Mouse (Mus musculus) intestine, postnatal 0 days (tissue): ENCODE results near the gene Amn. TPM values are rescaled to one million over a fixed set of nuclear protein-coding genes. Genes with fewer than 3 reads are reported as not detected.

Source experiments
- ATAC-seq: fragments of 200-750 bp; cut with Nextera tagmentation; 2 replicates; pipeline ENCODE4 v1.8.0; 2017; ENCODE audit warnings: mild to moderate bottlenecking, moderate TSS enrichment, moderate library complexity
- H3K27ac ChIP-seq: fragments of 300-500 bp; sonication (generic); 2 replicates; pipeline ENCODE4 v1.5.1; 2014; ENCODE audit warnings: mild to moderate bottlenecking, low read depth, low read length, moderate library complexity
- H3K27me3 ChIP-seq: fragments of 300-500 bp; sonication (generic); replicated peaks from 2 replicates; pipeline ENCODE4 v1.6.1; 2014; ENCODE audit warnings: low read length, mixed read lengths; ENCODE audit not compliant: control insufficient read depth, insufficient read depth
- H3K36me3 ChIP-seq: fragments of 300-500 bp; sonication (generic); 2 replicates; pipeline ENCODE4 v1.6.1; 2014; ENCODE audit warnings: mild to moderate bottlenecking, moderate library complexity; ENCODE audit not compliant: control insufficient read depth, insufficient read depth
- H3K4me1 ChIP-seq: fragments of 300-500 bp; sonication (generic); replicated peaks from 2 replicates; pipeline ENCODE4 v1.6.1; 2014; ENCODE audit warnings: antibody characterized with exemption, low read length, mixed read lengths; ENCODE audit not compliant: control insufficient read depth, insufficient read depth
- H3K4me2 ChIP-seq: fragments of 300-500 bp; sonication (generic); replicated peaks from 2 replicates; pipeline ENCODE4 v1.6.1; 2014; ENCODE audit warnings: low read depth, mild to moderate bottlenecking, moderate library complexity
- H3K4me3 ChIP-seq: fragments of 300-500 bp; sonication (generic); 2 replicates; pipeline ENCODE4 v1.5.1; 2014; ENCODE audit warnings: low read depth, low read length
- H3K9ac ChIP-seq: fragments of 300-500 bp; sonication (generic); 2 replicates; pipeline ENCODE4 v1.6.1; 2014; ENCODE audit warnings: mild to moderate bottlenecking, low read depth, low read length
- H3K9me3 ChIP-seq: fragments of 300-500 bp; sonication (generic); 2 replicates; pipeline ENCODE4 v1.6.1; 2016; ENCODE audit warnings: mixed run types; ENCODE audit not compliant: control insufficient read depth
- CTCF ChIP-seq: sonication (generic); IDR thresholded peaks from 2 replicates; pipeline ENCODE4 v1.5.1; 2016; ENCODE audit warnings: low read depth, mild to moderate bottlenecking, control low read depth, antibody characterized with exemption, moderate library complexity
- WGBS: fragments of 180-500 bp; shearing (Covaris S2); extraction: QIAGEN DNeasy Blood & Tissue Kit; methylation state at CpG from one replicate; pipeline ENCODE4 v1.1.7; 2014; 5-methylcytosine and 5-hydroxymethylcytosine counted together
- polyA plus RNA-seq: library from polyadenylated mRNA; unstranded; fragments of >200 nt; fragmentation: Nextera tagmentation; extraction: Ambion mirVana; gene quantifications from 2 replicates; pipeline ENCODE4 v1.2.1, GENCODE M21; 2015

The Amn gene
- polyA plus RNA-seq, 1 experiment from 2014 or later, result 528 TPM

DNA sequence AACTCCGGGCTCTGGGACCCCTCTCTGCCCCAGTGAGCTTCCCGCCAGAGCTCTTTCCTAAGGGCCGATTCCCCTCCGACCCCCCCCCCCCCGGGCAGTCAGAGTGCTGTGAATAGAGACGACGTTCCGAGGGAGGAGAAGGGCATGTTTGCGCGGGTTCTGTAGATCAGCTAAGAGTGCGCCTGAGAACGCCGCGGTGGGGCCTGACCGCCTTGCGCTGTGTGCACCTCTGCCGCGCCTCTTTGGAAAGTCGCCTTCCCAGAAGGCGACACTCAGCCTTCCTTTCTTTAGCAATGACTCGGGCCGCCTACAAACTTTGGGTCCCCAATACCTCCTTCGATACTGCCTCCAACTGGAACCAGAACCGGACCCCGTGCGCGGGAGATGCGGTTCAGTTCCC, 511 bp downstream of the Amn start:
- Histone ChIP-seq H3K27ac (peak overlapping the region; percentile 76), H3K4me2 (peak overlapping the region; percentile 73), H3K9me3 (no peaks in the 10 kb centered on the region), H3K36me3 (peaks cover 28% of the 10 kb centered on the region), H3K4me1 (0 out of 2 replicates have a peak, but pooled peaks cover 8% of the 10 kb centered on the region), H3K9ac (peak overlapping the region; percentile 51), H3K27me3 (peaks cover 46% of the 10 kb centered on the region), H3K4me3 (peak overlapping the region; percentile 50)
- WGBS, result 5% methylated on average over 26 of the region's 28 CpGs
- ATAC-seq, result peak; percentile 6; the same call in 1 of the 2 replicates
- TF ChIP-seq CTCF, result no peak

DNA sequence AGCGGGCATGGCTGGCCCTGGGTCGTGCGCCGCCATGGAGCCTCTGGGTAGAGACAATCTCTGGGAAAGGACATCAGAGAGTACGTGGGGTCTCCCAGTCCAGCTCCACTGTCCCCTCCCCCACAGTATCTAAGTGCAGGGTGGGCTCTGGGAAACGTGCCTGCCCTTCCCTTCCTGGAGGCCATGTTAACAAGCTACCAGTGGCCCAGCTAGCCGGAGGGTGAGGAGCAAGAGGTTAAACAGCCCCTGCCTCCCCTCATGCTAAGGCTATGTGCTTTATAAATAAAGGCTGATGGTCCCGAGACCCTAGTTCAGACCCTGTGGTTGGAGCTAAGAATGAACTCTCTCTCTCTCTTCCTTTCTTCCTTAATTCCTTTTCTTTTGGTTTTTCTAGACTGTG, 1.1 kb downstream of the Amn start:
- Histone ChIP-seq H3K4me1 (0 out of 2 replicates have a peak, but pooled peaks cover 8% of the 10 kb centered on the region), H3K4me3 (peak overlapping the region; percentile 50), H3K27me3 (peaks cover 47% of the 10 kb centered on the region), H3K27ac (no peak overlapping the region), H3K9me3 (no peaks in the 10 kb centered on the region), H3K4me2 (peak overlapping the region; percentile 73), H3K36me3 (peaks cover 34% of the 10 kb centered on the region), H3K9ac (peak overlapping the region; percentile 51; the same call in 1 of the 2 replicates)
- no peak for TF ChIP-seq CTCF
- 18% methylated on average over 8 of the region's 8 CpGs for WGBS
- ATAC-seq, result no peak

DNA sequence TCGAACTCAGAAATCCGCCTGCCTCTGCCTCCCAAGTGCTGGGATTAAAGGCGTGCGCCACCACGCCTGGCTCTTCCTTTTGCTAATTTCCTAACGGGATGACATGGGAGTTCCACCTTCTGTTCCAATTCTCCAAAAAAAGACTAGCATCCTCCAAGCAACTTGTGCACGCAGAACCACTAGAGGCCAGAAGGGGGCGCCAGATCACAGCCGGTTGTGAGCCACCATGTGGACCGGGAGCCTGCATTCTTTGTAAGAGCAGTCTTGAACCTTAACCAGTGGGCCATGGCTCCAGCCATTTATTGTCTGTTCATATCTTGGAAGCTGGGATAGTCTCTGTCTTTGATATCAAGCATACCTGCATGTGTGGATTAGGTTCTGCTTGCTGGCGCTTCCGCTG, 1.5 kb downstream of the Amn start:
- H3K9me3 ChIP-seq, result no peaks in the 10 kb centered on the region
- no peak overlapping the region for H3K27ac ChIP-seq
- peaks cover 47% of the 10 kb centered on the region for H3K27me3 ChIP-seq
- WGBS, result 23% methylated on average over 12 of the region's 12 CpGs
- 0 out of 2 replicates have a peak, but pooled peaks cover 8% of the 10 kb centered on the region for H3K4me1 ChIP-seq
- H3K9ac ChIP-seq, result 0 out of 2 replicates have a peak overlapping the region, but pooled peaks have one; percentile 51
- no peak for ATAC-seq
- TF ChIP-seq CTCF, result peak; percentile 96
- peak overlapping the region; percentile 73 for H3K4me2 ChIP-seq
- peaks cover 37% of the 10 kb centered on the region for H3K36me3 ChIP-seq
- H3K4me3 ChIP-seq, result peak overlapping the region; percentile 50; the same call in 1 of the 2 replicates

DNA sequence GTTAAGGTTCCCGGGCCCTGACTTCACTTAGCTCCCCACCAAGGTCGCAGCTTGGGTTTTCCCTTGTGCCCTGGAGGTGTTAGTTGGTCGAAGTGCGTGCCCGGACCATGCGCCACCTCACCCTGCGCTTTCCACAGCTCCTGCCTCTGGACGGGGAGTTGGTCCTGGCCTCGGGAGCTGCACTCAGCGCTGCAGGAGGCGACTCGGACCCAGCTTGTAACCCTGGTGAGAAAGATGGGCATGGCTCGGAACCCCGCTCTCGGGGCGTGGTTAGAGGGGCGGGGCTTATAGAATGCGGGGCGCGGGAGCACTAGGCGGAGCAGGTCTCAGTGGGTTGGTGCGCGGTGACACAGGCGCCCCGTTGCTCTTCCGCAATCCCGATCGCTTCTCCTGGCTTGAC, 3.1 kb downstream of the Amn start:
- no peak overlapping the region for H3K27ac ChIP-seq
- ATAC-seq, result no peak
- 17% methylated on average over 28 of the region's 28 CpGs for WGBS

DNA sequence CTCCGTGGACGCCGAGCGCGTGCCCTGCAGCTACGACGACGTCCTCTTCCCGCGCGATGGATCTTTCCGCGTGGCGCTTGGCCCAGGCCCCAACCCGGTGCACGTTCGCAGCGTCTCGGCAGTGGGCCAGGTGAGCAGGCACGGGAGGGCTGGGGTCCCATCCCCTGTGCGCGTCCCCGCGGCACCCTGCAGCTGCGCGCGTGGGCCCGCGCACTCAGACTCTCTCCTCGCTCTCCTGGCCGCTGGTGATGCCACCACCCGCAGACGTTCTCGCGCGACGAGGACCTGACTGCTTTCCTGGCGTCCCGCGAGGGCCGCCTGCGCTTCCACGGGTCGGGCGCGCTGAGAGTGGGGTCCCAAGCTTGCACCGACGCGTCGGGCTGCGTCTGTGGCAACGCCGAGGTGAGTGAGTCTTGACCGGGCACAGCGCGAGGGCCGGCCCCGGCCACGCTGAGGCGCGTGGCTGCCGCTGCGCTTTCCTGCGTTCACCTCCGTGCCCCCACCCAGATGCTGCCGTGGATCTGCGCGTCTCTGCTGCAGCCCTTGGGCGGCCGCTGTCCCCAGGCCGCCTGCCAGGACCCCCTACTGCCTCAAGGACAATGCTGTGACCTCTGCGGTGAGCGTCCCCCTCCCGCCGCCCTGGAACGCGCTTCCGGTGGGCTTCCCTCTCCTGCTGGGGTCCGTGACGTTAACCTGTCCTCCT, 3.7 kb downstream of the Amn start:
- ATAC-seq, result no peak
- 15% methylated on average over 80 of the region's 80 CpGs for WGBS
- Histone ChIP-seq H3K36me3 (peaks cover 37% of the 10 kb centered on the region), H3K27ac (no peak overlapping the region), H3K9ac (no peak overlapping the region), H3K4me2 (peak overlapping the region; percentile 54), H3K9me3 (no peaks in the 10 kb centered on the region), H3K4me3 (peak overlapping the region; percentile 31), H3K27me3 (peaks cover 47% of the 10 kb centered on the region), H3K4me1 (0 out of 2 replicates have a peak, but pooled peaks cover 8% of the 10 kb centered on the region)
- no peak for TF ChIP-seq CTCF

More for the DNA sequence above, 3.1 kb downstream of the Amn start:
- Histone ChIP-seq H3K4me2 (peak overlapping the region; percentile 54), H3K4me3 (peak overlapping the region; percentile 31), H3K9me3 (no peaks in the 10 kb centered on the region), H3K36me3 (peaks cover 37% of the 10 kb centered on the region), H3K4me1 (0 out of 2 replicates have a peak, but pooled peaks cover 8% of the 10 kb centered on the region), H3K27me3 (peaks cover 47% of the 10 kb centered on the region), H3K9ac (no peak overlapping the region)
- no peak for TF ChIP-seq CTCF

DNA sequence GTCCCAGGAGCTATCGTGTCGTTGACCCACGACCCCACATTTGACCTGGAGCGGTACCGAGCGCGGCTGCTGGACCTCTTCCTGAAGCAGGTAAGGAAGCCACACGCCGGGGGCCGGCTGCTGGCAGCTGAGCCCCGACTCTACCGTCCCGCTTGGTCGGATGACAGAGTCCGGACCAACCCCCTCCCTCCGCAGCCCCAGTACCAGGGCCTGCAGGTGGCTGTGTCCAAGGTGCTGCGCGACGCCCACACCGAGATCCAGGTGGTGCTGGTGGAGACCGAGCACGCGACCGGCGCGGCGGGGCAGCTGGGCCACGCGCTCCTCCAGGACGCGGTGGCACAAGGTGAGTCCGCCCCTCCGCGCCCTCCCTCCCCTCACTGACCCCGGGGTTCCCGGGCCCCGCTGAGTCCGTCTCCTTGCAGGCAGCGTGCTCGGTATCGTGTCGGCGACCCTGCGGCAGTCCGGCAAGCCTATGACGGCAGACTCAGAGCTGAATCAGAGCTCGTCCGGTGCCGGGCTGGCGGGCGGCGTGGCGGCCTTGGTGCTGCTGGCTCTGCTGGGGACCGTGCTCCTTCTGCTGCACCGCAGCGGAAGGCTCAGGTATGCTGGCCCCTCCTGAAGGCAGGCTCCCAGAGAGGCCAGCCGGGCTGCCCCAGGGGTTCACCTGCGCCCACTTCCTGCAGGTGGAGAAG, 4.4 kb downstream of the Amn start:
- H3K4me1 ChIP-seq, result 0 out of 2 replicates have a peak, but pooled peaks cover 7% of the 10 kb centered on the region
- H3K36me3 ChIP-seq, result peaks cover 37% of the 10 kb centered on the region
- no peak overlapping the region for H3K9ac ChIP-seq
- no peak for TF ChIP-seq CTCF
- peaks cover 47% of the 10 kb centered on the region for H3K27me3 ChIP-seq
- peak overlapping the region; percentile 31 for H3K4me3 ChIP-seq
- ATAC-seq, result no peak
- no peak overlapping the region for H3K27ac ChIP-seq
- WGBS, result 29% methylated on average over 55 of the region's 58 CpGs
- peak overlapping the region; percentile 54 for H3K4me2 ChIP-seq
- H3K9me3 ChIP-seq, result no peaks in the 10 kb centered on the region
